Mouse (Mus musculus): ENCODE measurements around the gene Spata33. TPM values are rescaled to one million over a fixed set of nuclear protein-coding genes. Genes with fewer than 3 reads are reported as not detected.
A peak's percentile ranks its signal among the peaks of the same experiment; 100 is the strongest.
"Not testable (repeated sequence)": the region's sequence is repeated elsewhere in the genome, so short reads cannot be mapped to it uniquely, and the experiment has no call there.

The Spata33 gene
- total RNA-seq, 2 experiments from 2014 or later, result 7.7 to 9.8 TPM

GRCm38 (mm10) chr8:123232553-123232952, 19.9 kb downstream of the Spata33 start:
- DNase-seq (ENCODE audit: low spot score in 2 of 2), result peak in 1 of 2 experiments; percentile 28

DNA sequence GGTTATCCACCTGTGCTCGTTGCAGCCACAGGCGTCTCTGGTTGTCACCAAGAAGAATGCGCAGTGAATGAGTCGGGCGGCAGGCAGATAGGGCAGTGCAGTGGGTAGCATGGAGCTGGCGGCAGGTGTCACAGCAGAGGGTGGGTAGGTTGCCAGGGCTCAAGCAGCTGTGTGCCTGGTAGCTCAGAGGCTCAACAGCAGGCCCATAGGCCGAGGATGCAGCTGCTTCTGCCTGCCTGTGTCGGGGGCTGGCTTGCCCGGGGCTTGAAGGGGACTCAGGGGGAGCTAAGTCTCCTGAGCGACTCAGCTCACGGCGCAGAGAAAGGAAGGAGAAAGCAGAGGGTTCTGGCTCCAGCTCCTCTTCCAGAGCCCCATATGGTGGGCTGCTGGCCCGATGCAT, 20.7 kb downstream of the Spata33 start:
- DNase-seq (ENCODE audit: low spot score in 2 of 2), result peak in 1 of 2 experiments; percentile 40

DNA sequence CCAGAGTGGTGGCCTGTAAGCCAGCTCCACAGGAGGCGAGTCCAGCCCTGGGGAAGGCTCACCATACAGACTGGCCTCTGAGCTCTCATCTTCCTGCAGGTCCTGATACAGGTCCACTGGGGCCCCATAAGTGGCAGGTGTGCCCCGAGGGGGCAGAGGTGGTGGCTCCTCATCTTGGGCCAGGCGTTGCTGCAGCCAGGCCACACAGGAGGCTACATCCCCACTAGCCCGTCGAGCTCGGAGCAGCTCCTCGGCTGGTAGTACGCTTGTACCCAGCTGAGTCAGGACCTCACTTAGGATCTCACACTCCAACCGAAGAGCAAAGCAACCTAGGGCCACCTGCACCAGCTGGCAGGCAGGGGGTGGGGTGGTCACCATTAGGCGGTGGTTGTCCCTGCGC, 21.1 kb downstream of the Spata33 start:
- peak in 1 of 2 experiments; percentile 36 for DNase-seq (ENCODE audit: low spot score in 2 of 2)

GRCm38 (mm10) chr8:123234918-123235519, 22.4 kb downstream of the Spata33 start:
- peak; percentile 61 to 70 for DNase-seq (ENCODE audit: low spot score in 2 of 2)

DNA sequence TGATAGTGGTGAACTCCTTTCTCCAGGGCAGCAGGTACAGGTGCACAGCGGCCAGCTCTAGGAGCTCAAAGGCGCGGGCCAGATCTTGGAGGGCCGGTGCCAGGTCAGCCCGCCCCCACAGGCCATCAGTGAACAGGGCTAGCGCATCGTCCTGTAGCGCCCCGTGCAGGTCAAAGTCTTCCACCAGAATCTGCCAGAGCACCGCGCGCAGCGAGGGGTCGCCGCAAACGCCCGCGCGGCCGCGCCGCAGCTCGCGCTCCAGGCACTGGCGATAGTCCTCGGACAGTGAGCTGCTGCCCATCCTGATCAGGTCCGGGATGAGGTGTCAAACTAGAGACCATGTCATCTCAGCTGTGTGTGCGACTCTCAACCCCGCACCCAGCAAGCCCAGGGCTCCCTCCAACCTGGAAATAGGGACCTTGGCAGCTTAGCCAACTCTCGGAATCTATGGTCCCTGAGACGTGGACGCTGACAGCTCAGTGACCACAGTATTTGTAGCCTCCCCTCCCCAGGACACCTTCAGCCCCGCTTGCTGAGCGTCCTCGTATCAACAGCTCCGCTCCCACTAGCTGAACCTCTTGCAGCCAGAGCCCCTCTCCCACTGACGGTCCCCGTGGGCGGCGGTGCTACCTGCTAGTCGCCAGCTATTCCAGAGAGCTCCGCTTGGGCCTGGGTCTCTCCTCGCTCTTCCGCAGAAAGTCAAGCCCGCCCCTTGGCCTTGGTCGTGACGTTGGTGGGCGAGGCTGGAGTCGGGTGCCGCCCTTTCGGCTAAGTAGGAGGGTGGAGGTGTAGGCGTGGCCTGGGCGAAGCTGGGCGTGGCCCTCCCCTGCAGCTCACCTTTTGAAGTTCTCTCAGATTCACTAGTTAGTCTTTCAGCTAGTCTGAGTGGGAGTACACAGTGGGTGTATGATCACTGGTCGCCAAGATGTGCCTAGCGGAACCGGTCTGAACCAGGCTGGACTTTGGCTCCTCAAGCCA, 23.2 kb downstream of the Spata33 start, which contains the start of gene Spata2l:
Spata2l (minus strand) TSS at position 714 of the 978 bp plus-strand sequence.
- DNase-seq (ENCODE audit: low spot score in 2 of 2), result peak; percentile 78 to 83

GRCm38 (mm10) chr8:123239398-123239797, 26.8 kb downstream of the Spata33 start:
- DNase-seq (ENCODE audit: low spot score in 2 of 2), result no peak

DNA sequence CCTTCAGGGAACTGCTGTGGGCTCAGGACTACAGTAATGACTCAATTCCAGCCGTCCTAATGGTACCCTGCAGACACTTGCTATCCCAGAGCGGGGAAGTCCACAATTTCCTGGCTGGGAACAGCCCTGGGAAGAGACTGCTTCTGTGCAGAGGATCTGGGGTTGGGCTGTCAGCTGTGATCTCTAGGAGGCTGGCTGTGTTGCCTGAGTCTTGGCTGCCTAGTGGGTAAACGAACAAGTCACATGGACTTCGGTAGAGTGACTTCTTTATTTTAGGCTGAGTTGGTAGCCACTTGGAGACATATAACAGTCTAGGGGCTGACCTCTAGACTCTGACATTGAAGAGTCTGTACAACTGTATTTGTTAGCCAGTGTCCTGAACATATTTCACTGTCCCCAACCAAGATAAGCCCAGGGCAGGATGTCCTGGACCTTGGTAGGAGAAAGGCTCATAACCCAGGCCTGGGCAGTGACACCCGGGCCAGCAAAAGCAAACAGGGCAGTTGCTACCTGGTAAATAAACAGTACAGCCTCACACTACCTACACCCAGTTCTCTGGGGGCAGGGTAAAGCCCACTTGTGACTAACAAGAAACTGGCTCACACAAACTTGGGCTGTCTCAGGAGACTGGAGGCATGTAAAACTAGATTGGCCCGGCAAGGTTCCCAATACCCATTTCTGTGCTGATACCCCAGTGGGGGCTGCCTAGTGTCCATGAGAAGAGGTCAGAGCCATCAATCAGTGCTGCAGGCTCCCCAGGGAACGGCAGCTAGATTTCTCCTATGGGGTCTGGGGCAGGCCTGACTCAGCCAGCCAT, 29.7 kb downstream of the Spata33 start:
- no peak for DNase-seq (ENCODE audit: low spot score in 2 of 2)

GRCm38 (mm10) chr8:123243053-123243452, 30.4 kb downstream of the Spata33 start:
- no peak for DNase-seq (ENCODE audit: low spot score in 2 of 2)

- no peak for DNase-seq (ENCODE audit: low spot score in 2 of 2)
Measured at GRCm38 (mm10) chr8:123244382-123244781, 31.8 kb downstream of the Spata33 start.

GRCm38 (mm10) chr8:123245543-123245942, 32.9 kb downstream of the Spata33 start:
- DNase-seq (ENCODE audit: low spot score in 2 of 2), result no peak

DNA sequence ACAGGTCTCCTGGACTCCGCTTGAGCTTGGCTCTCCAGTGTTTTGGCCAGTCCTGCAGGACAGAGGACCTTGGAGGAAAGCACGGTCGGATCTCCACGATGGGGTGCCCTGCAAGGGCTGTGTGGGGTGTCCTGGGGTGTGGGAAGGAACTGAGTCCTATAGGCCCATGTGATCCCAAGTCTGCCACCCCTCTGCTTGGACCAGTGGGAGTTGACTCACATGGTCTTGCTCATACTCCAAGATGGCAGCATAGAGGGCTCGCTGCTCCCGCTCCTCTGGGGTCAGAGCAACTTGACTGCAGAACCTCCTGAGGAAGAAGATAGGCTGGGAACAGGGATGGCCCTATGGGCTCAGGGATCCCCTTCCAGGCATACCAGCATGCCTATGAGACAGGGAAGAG, 35.1 kb downstream of the Spata33 start:
- no peak for DNase-seq (ENCODE audit: low spot score in 2 of 2)

DNA sequence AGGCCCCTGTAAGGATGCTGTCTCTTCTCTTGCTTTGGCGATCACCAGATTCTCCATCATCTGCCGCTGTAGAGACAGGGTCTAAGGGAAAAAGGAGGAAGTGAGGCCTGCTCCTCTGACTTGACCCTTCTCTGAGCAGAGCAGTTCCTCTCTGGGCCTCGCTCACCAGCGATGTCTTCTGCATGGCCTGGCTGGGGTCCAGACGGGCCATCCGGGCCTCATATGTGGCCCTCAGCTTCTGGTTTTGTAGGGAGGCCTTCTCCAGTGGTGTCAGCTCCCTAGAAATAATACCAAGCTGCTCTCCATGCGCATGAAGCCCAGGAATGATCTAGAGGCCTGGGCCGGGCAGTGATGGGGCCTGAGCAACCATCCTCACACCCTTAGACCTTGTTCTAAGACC, 36.0 kb downstream of the Spata33 start:
- no peak for DNase-seq (ENCODE audit: low spot score in 2 of 2)

GRCm38 (mm10) chr8:123250940-123251339, 38.3 kb downstream of the Spata33 start:
- DNase-seq (ENCODE audit: low spot score in 2 of 2), result no peak

DNA sequence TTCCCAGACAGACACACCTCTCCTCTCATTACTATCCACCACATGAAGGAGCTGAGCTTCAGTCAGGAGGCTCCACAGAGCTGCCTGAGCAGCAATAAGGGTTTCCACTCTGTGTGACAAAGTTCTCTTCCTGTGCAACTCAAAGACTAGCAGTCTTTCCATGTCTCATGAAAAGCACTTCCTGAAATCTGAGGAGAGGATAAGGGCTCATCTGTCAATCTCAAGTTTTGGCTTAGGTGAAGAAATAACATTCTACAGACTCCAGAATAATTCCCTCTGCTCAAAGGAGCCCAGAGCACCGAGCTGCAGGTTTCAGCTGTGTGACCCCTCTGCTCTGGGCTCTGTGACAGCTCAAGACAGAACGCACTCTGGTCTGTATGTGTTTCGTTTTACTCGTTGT, 40.3 kb downstream of the Spata33 start:
- DNase-seq (ENCODE audit: low spot score in 2 of 2), result no peak

- DNase-seq (ENCODE audit: low spot score in 2 of 2), result no peak
Measured at GRCm38 (mm10) chr8:123253451-123254098, 40.9 kb downstream of the Spata33 start.

DNA sequence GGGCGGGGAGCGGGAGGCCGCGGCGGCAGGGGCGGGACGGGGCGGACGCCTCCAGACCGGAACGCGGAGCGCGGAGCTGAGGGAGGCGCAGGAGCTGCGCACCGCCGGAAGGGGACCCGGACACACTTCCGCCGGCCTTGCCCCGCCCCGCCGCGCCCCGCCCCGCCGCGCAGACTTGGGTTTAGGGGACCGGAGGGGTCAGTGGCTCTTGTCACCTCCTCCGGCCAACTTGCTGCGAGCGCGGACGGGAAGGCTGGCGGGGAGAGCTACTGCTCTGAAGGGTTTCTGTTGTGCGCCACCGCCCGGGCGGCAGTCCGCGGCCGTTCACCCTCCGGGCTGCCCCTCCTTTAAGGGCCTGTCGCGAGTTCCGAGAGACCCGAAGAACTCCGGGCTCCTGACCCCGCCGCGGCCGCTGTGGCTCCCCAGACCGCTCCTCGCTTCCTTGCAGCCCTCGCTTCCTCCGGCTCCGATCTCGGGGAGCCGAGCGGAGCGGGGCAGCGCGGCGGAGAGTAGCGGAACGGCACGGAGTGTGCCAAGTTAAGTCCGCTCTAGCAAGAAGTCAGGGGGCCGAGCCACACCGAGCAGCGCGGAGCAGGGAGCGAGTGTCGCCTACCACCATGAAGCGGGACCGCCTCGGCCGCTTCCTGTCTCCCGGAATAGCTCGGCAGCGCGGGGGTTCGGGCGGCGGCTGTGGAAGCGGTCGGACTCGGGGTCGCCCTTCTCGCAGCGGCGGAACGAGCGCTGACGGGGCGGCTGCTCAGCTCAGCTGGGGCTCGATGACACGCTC, 41.7 kb downstream of the Spata33 start, which contains the start of the genes Zfp276 and Vps9d1:
Zfp276 (plus strand) TSS at position 97 of the 787 bp plus-strand sequence.
Vps9d1 (minus strand) TSS at position 250 of the 787 bp plus-strand sequence.
- peak; percentile 87 to 92 for DNase-seq (ENCODE audit: low spot score in 2 of 2)

DNA sequence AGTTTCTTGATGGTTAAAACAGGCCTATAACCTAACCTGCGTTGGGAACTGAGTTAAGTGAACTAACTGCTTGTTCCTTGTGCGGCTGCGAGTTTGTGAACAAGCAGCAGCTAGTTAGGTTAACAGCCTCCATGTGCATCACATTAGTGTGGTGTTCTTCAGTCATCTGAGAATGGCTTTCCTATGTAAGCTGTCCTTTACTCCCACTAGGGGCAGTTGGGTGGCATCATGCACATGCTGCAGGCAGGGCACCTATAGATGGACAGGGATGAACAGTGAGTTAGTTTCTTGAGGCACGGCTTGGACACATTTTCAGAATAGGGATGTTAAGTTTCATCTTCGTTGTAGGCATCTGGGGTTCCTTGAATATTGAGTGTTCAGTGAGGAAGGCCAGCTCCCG, 42.5 kb downstream of the Spata33 start:
- no peak for DNase-seq (ENCODE audit: low spot score in 2 of 2)

- no peak for DNase-seq (ENCODE audit: low spot score in 2 of 2)
Measured at GRCm38 (mm10) chr8:123257114-123257513, 44.5 kb downstream of the Spata33 start.

GRCm38 (mm10) chr8:123257593-123257992, 45.0 kb downstream of the Spata33 start:
- not testable (repeated sequence) for DNase-seq (ENCODE audit: low spot score in 2 of 2)

All from layer of hippocampus, postnatal 10 days (tissue).